Mouse (Mus musculus): Measurements from ENCODE around the gene Csnk2b. TPM values are rescaled to one million over a fixed set of nuclear protein-coding genes. Genes with fewer than 3 reads are reported as not detected.

Gene Csnk2b
- polyA plus RNA-seq, 1 experiment from 2014 or later, result 203 TPM

GRCm38 (mm10) chr17:35133517-35133916, 11.7 kb upstream of the Csnk2b start:
- Histone ChIP-seq H3K4me2 (replicated peaks; ENCODE audit: low read depth, low read length) (no peak overlapping the region), H3K4me1 (ENCODE audit: insufficient read depth, low read depth, low read length) (no peaks in the 10 kb centered on the region; the same call in none of the 2 replicates), H3K9me3 (ENCODE audit: low read length) (no peaks in the 10 kb centered on the region), H3K4me3 (ENCODE audit: low read depth, low read length) (no peak overlapping the region), H3K9ac (replicated peaks; ENCODE audit: low read depth) (no peak overlapping the region), H3K27ac (ENCODE audit: low read length) (no peak overlapping the region), H3K36me3 (ENCODE audit: insufficient read depth, low read length) (no peaks in the 10 kb centered on the region), H3K27me3 (replicated peaks; ENCODE audit: insufficient read depth, low read length) (no peaks in the 10 kb centered on the region)
- TF ChIP-seq CTCF (IDR thresholded peaks at IDR 0.05) (no peak), EP300 (IDR thresholded peaks at IDR 0.05) (no peak)
- ATAC-seq (no peak), DNase-seq (ENCODE audit: low spot score) (no peak)
- 95% methylated on average over 7 of the region's 7 CpGs for WGBS

- no peak overlapping the region for H3K27ac ChIP-seq (ENCODE audit: low read length)
- no peak overlapping the region for H3K9ac ChIP-seq (replicated peaks; ENCODE audit: low read depth)
- 63% methylated on average over 3 of the region's 3 CpGs for WGBS
Measured at GRCm38 (mm10) chr17:35132174-35132560, 10.3 kb upstream of the Csnk2b start.

GRCm38 (mm10) chr17:35131500-35132173, 9.8 kb upstream of the Csnk2b start, which contains the start of gene Apom:
Apom (minus strand) TSS chr17:35132050.
- Histone ChIP-seq H3K9ac (replicated peaks; ENCODE audit: low read depth) (no peak within 1 kb of the TSS), H3K4me2 (replicated peaks; ENCODE audit: low read depth, low read length) (no peak within 1 kb of the TSS), H3K27me3 (replicated peaks; ENCODE audit: insufficient read depth, low read length) (no peaks in the 10 kb centered on the region), H3K4me3 (ENCODE audit: low read depth, low read length) (no peak within 1 kb of the TSS), H3K4me1 (ENCODE audit: insufficient read depth, low read depth, low read length) (peaks cover 10% of the 10 kb centered on the region; the same call in 1 of the 2 replicates), H3K9me3 (ENCODE audit: low read length) (no peaks in the 10 kb centered on the region), H3K36me3 (ENCODE audit: insufficient read depth, low read length) (no peaks in the 10 kb centered on the region), H3K27ac (ENCODE audit: low read length) (no peak within 1 kb of the TSS)
- no peak for DNase-seq (ENCODE audit: low spot score)
- WGBS, result 74% methylated on average over 15 of the region's 15 CpGs
- ATAC-seq, result no peak
- no peak for TF ChIP-seq CTCF (IDR thresholded peaks at IDR 0.05)

More at GRCm38 (mm10) chr17:35132174-35132560, 10.3 kb upstream of the Csnk2b start:
- H3K4me3 ChIP-seq (ENCODE audit: low read depth, low read length), result no peak overlapping the region
- DNase-seq (ENCODE audit: low spot score), result no peak
- no peaks in the 10 kb centered on the region for H3K27me3 ChIP-seq (replicated peaks; ENCODE audit: insufficient read depth, low read length)
- H3K9me3 ChIP-seq (ENCODE audit: low read length), result no peaks in the 10 kb centered on the region
- H3K4me2 ChIP-seq (replicated peaks; ENCODE audit: low read depth, low read length), result no peak overlapping the region
- TF ChIP-seq EP300 (IDR thresholded peaks at IDR 0.05) (no peak), CTCF (IDR thresholded peaks at IDR 0.05) (no peak)
- H3K36me3 ChIP-seq (ENCODE audit: insufficient read depth, low read length), result no peaks in the 10 kb centered on the region
- peaks cover 7% of the 10 kb centered on the region for H3K4me1 ChIP-seq (ENCODE audit: insufficient read depth, low read depth, low read length)
- ATAC-seq, result no peak

GRCm38 (mm10) chr17:35131038-35131437, 9.2 kb upstream of the Csnk2b start:
- 85% methylated on average over 8 of the region's 8 CpGs for WGBS
- H3K27ac ChIP-seq (ENCODE audit: low read length), result no peak overlapping the region
- H3K4me3 ChIP-seq (ENCODE audit: low read depth, low read length), result no peak overlapping the region
- H3K9me3 ChIP-seq (ENCODE audit: low read length), result no peaks in the 10 kb centered on the region
- H3K9ac ChIP-seq (replicated peaks; ENCODE audit: low read depth), result no peak overlapping the region
- no peaks in the 10 kb centered on the region for H3K27me3 ChIP-seq (replicated peaks; ENCODE audit: insufficient read depth, low read length)
- TF ChIP-seq CTCF (IDR thresholded peaks at IDR 0.05), result no peak
- TF ChIP-seq EP300 (IDR thresholded peaks at IDR 0.05), result no peak
- H3K4me1 ChIP-seq (ENCODE audit: insufficient read depth, low read depth, low read length), result peaks cover 10% of the 10 kb centered on the region; the same call in 1 of the 2 replicates
- no peak overlapping the region for H3K4me2 ChIP-seq (replicated peaks; ENCODE audit: low read depth, low read length)
- no peak for ATAC-seq
- DNase-seq (ENCODE audit: low spot score), result no peak
- H3K36me3 ChIP-seq (ENCODE audit: insufficient read depth, low read length), result no peaks in the 10 kb centered on the region

- no peak overlapping the region for H3K27ac ChIP-seq (ENCODE audit: low read length)
- peaks cover 15% of the 10 kb centered on the region for H3K4me1 ChIP-seq (ENCODE audit: insufficient read depth, low read depth, low read length)
- no peaks in the 10 kb centered on the region for H3K36me3 ChIP-seq (ENCODE audit: insufficient read depth, low read length)
- 60% methylated on average over 11 of the region's 11 CpGs for WGBS
- no peak overlapping the region for H3K4me2 ChIP-seq (replicated peaks; ENCODE audit: low read depth, low read length)
- DNase-seq (ENCODE audit: low spot score), result no peak
- H3K9me3 ChIP-seq (ENCODE audit: low read length), result no peaks in the 10 kb centered on the region
- H3K9ac ChIP-seq (replicated peaks; ENCODE audit: low read depth), result no peak overlapping the region
- no peak for ATAC-seq
- no peak overlapping the region for H3K4me3 ChIP-seq (ENCODE audit: low read depth, low read length)
- TF ChIP-seq EP300 (IDR thresholded peaks at IDR 0.05), result no peak
- TF ChIP-seq CTCF (IDR thresholded peaks at IDR 0.05), result no peak
- H3K27me3 ChIP-seq (replicated peaks; ENCODE audit: insufficient read depth, low read length), result no peaks in the 10 kb centered on the region
Measured at GRCm38 (mm10) chr17:35128996-35129395, 7.1 kb upstream of the Csnk2b start.

DNA sequence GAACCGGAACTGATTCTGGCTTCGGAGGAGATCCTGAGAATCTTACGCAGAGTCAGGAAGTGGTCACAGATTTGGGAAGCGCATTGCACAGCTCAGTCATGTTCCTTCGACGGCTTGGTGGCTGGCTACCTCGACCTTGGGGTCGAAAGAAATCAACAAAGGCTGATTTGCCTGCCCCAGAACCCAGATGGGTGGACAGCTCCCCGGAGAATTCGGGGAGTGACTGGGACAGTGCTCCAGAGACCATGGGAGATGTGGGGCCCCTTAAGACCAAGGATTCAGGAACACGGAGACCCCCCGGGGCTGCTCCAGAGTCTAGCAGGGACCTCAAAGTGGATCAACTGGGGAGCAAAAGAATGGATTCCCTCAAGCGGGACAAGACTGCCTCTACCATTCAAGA, 5.2 kb upstream of the Csnk2b start:
- Histone ChIP-seq H3K9ac (replicated peaks; ENCODE audit: low read depth) (peak overlapping the region; percentile 68), H3K4me3 (ENCODE audit: low read depth, low read length) (peak overlapping the region; percentile 62), H3K27me3 (replicated peaks; ENCODE audit: insufficient read depth, low read length) (no peaks in the 10 kb centered on the region), H3K27ac (ENCODE audit: low read length) (peak overlapping the region; percentile 92; the same call in 1 of the 2 replicates), H3K9me3 (ENCODE audit: low read length) (no peaks in the 10 kb centered on the region), H3K36me3 (ENCODE audit: insufficient read depth, low read length) (no peaks in the 10 kb centered on the region), H3K4me1 (ENCODE audit: insufficient read depth, low read depth, low read length) (peaks cover 15% of the 10 kb centered on the region), H3K4me2 (replicated peaks; ENCODE audit: low read depth, low read length) (peak overlapping the region; percentile 81)
- 52% methylated on average over 13 of the region's 13 CpGs for WGBS
- TF ChIP-seq CTCF (IDR thresholded peaks at IDR 0.05) (no peak), EP300 (IDR thresholded peaks at IDR 0.05) (no peak)
- no peak for ATAC-seq
- DNase-seq (ENCODE audit: low spot score), result peak; percentile 24
